Mouse (Mus musculus): ENCODE data around the gene Nos3.

The Nos3 gene

DNA sequence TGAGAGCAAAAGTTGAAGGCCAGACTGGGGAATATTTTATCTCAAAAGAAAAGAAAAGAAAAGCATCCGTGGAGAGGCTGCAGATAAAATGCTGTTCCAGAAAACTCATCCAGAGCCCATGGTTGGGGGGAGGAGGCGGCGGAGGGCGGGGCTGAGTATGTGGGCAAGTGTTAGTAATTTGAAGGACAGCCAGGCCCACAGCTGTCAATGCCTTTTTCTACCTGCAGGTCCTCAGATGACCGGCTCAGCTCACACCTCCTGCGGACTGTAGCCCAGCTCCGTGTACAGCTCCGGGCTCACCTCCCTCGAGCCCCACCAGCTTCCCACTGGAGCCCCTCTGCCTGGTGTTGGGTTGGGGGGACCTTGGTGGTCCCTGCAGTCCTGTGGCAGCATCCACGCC is 35.1 kb downstream of the Nos3 start:
- DNase-seq (ENCODE audit: low read depth, low spot score): no peak

DNA sequence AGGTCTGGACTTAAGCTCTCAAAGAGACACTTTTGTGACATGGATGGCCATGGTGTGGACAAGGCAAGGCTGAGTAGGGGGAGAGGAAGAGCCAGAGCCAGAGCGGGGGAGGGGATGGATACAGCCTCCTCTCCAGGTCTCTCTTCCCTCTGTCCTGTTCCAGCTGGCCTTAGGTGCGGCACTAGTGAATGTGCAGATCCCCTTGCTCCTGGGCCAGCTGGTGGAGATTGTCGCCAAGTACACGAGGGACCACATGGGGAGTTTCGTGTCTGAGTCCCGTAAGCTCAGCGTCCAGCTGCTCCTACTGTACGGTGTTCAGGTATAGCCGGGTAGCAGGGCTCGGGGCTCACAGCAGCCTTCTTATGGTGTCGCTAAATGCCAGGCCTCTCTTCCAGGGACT is 35.8 kb downstream of the Nos3 start:
- DNase-seq (ENCODE audit: low read depth, low spot score): no peak

DNA sequence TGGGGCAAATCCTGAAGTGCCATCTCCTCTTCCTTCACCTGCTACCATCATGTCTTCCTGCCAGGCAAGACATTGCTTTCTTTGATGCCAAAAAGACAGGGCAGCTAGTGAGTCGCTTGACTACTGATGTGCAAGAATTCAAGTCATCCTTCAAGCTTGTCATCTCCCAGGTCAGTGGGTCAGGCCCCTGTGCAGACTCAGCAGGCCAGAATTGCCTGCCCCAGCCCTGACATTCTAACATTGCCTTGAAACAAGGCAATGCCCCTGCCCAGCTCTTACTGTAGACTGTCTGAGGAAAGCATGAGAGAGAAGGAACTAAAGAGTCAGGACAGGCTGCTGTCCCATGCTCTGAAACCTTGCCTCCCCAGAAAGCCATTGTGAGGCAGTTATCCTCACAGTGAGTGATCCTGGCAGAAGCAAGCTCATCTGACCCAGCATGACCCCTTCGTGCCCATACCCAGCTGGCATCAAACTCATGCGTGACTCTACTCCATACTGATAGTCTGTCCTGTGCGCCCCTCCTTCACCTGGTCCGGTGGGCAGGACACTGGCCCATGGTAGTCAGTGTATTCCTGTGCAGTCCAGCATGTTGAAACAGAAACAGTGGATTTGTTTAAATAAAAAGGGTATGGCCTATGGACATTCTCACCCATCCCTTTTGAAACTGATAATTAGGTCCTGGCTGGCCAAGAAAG is 36.4 kb downstream of the Nos3 start:
- no peak for DNase-seq (ENCODE audit: low read depth, low spot score)

DNA sequence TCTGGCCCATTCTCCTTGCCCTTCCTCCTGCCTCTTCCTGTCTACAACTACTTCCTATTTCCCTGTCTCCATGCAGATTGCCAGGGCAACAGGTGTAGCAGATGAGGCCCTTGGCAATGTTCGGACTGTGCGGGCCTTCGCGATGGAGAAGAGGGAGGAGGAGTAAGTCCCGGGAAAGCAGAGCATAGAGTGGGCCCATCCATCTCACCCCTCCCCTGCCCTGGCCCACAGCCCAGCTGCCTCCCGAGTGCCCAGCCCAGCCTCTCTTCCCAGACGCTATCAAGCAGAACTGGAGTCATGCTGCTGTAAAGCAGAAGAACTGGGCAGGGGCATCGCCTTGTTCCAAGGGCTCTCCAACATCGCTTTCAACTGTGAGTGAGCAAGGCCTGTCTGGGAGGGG is 37.4 kb downstream of the Nos3 start:
- DNase-seq (ENCODE audit: low read depth, low spot score): no peak

DNA sequence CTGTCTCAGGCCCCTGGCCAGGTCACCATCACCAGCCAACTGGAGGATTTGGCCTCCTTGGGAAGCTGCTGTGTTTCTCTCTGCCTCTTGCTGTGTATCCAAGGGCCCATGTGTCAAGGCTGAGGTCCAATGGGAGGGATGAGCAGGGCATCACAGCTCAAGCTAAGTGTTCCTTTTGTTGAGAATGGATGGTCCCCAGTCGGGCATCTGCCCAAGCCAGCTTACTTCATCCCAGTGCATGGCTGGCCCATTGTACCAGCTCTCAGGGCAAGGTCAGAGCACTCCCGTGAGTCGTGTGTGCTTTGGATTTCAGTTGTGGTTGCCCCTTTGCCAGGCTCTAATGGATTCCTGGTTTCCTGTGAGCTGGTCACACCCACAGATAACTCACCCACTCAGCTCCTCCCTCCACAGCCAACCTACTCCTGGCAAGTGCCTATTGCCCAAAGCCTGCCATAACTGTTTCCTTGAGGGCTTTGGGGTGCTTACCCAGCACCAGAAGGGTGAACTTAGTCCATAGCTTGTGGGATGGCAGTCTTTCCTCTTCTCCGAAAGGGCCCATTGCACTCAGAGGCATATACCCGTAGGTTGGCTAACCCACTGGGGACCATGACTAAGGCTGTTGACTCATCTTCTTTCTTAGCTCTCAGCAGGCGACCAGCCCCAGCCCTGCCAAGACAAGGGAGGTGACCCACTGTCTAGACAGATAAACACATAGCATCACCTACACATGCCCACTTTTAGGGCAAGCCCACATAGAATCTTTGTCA is 40.2 kb downstream of the Nos3 start:
- DNase-seq (ENCODE audit: low read depth, low spot score): no peak

DNA sequence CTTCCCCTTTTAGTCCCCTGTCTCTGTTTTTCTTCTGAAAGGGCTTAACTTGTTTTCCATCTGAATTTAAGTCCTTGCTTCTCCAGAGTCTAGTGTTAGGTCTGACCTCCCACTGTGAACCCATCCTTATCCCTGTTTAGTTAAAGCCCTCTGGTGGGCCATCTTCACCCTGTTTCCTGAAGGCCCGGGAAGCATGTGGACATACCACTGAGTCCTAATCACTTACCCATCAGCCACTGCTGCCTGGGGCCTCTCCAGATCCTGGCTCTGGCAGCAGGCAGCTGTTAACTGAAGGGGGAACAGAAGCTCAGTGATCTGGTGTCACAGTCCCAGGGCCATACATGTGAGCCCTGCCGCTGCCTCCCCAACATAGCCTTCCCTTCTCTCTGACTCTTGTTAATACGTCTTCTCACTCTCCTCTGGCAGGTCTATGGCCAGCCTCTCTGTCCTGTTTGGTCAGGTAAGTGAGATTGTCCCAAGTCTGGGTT is 40.8 kb downstream of the Nos3 start:
- no peak for DNase-seq (ENCODE audit: low read depth, low spot score)

DNA sequence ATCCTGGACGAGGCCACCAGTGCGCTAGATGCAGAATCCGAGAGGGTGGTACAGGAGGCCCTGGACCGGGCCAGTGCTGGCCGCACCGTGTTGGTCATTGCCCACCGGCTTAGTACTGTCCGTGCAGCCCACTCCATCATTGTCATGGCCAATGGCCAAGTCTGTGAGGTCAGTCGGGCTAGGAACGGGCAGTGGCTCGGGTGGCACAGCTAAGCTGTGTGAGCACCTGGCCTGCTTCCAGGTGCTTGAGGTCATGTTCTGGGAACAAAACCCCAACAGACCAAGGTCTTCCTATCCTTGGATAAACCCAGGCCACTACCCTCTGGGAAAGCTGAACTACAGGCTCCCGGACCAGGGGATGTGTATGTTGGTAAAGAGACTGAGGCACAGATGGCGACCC is 44.0 kb downstream of the Nos3 start:
- no peak for DNase-seq (ENCODE audit: low read depth, low spot score)

DNA sequence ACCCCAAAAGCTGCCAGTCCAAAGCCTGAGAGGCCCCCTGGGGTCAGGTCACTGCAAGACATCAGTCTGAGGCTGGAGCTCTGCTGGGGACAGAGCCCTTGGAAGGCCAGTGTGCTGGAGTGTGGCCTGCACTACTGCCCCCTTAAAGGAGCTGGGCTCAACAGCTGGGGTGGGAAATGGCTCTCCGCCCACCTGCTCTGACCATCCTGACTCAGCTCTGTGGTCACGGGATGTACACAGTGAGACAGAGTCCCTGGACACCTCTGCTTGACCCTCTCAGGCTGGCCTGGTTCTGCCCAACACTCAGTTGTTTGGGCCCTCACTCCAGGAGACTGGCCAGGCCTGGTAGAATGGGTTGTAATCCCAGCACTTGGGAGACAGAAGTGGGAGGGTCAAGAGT is 44.9 kb downstream of the Nos3 start:
- DNase-seq (ENCODE audit: low read depth, low spot score): no peak

DNA sequence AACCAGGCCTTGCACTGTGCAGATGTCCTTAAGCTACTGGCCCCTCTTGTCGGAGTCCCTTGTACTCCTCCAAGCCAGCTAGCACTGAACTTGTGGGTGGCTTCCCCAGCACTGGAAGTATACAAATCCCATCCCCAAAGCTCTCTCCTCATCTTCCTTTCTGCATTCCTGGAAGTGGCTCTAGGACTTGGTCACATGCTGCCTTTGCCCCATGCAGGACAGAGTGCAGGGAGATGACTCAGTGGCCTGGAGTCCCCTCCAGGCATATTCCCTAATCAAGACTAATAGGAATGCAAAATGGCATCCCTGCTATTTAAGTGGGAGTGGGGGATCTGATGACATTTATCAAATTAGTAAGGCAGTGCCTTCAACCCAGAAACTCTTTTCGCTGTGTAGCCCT is 47.5 kb downstream of the Nos3 start:
- no peak for DNase-seq (ENCODE audit: low read depth, low spot score)

DNA sequence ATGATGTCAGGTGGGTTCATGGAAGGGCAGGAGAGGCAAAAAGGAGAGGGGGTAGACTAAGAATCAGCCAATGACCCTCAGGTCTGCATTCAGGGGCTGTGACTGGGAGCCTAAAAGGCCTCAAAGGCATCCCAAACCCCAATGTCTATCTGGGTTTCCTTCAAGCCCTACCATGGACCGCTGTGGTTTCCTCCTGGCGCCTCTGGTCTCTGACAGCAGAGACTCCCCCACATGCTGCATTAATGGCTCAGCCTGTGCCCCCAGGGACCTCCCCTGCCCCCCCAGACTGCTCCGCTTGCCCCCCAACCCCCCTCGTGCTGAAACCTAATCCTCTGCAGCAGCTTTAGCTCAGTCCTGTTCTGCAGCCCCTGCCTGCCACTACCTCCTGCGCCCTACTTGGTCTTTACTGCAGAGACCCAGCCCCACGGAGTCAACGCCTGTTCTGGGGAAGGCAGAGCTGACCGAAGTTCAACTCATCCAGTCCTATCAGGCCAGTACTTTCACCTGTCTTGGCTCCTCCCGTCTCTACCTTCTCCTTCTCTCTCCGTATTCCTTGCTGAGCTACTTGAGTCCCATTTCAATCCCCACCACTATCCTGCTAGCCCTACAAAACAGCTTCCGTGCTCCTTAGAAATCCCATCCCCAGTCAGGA is 48.6 kb downstream of the Nos3 start, which contains the start of gene Asic3:
Asic3 (plus strand) TSS at position 351 of the 652 bp plus-strand sequence.
- no peak for DNase-seq (ENCODE audit: low read depth, low spot score)

DNA sequence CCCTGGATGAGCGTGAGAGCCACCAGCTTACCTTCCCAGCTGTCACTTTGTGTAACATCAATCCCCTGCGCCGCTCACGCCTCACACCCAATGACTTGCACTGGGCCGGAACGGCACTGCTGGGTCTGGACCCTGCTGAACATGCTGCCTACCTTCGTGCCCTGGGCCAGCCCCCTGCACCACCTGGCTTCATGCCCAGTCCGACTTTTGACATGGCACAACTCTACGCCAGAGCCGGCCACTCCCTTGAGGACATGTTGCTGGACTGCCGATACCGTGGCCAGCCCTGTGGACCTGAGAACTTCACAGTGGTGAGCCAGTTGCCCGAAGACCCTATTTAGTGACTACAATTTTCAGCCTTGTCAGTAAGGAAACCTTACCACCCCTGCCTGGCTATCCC is 49.3 kb downstream of the Nos3 start:
- no peak for DNase-seq (ENCODE audit: low read depth, low spot score)

DNA sequence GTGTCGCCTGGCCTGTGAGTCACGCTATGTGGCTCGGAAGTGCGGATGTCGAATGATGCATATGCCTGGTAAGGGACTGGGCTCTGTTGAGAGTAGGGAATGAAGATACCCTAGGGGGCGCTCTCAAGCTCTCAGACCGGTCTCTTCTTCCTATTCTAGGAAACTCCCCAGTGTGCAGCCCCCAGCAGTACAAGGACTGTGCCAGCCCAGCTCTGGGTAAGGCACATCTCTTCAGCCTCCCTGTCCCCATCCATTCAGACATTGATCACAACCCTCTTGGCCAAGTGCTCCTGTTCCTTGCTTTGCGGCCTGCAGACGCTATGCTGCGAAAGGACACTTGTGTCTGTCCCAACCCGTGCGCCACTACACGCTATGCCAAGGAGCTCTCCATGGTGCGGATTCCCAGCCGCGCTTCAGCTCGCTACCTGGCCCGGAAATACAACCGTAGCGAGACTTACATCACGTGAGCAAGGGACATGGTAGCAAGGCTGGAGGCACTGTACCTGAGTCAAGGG is 51.7 kb downstream of the Nos3 start:
- DNase-seq (ENCODE audit: low read depth, low spot score): peak; percentile 71

DNA sequence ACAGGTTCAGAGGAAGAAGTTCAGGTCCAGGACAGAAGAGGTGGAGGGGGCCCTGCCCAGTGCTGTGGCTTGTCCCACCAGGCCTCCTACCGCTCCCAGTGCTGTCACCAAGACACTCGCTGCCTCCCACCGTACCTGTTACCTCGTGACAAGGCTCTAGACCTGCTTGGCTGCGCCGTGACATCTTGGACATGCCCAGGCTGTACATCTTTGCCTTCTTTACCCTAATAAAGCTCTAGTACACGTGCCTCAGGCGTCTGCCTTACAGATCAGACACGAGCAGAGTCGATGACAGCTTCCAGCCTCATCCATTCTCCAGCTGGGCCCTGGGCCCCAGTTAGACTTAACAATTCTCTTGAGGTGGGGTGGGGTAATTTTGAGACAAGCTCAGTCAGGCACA is 53.0 kb downstream of the Nos3 start:
- DNase-seq (ENCODE audit: low read depth, low spot score): no peak

DNA sequence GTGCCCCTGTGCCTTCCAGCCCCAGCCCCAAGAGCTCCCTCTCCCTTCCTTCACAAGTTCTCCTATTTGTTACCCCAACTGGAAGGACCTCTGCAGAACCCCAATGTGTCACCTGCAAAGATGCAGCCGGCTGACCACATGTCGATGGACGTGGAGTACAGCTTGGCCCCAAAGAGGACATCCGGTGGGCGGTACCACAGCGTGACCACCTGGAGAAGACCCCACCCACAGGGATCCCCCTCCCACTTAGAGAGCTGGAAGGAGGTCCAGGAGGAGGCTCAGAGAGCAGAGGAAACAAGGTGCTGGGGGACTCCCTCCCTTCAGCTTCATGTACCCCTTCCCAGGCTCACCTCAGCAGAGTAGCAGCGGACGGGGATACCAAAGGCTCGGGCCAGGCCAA is 55.8 kb downstream of the Nos3 start:
- DNase-seq (ENCODE audit: low read depth, low spot score): no peak

DNA sequence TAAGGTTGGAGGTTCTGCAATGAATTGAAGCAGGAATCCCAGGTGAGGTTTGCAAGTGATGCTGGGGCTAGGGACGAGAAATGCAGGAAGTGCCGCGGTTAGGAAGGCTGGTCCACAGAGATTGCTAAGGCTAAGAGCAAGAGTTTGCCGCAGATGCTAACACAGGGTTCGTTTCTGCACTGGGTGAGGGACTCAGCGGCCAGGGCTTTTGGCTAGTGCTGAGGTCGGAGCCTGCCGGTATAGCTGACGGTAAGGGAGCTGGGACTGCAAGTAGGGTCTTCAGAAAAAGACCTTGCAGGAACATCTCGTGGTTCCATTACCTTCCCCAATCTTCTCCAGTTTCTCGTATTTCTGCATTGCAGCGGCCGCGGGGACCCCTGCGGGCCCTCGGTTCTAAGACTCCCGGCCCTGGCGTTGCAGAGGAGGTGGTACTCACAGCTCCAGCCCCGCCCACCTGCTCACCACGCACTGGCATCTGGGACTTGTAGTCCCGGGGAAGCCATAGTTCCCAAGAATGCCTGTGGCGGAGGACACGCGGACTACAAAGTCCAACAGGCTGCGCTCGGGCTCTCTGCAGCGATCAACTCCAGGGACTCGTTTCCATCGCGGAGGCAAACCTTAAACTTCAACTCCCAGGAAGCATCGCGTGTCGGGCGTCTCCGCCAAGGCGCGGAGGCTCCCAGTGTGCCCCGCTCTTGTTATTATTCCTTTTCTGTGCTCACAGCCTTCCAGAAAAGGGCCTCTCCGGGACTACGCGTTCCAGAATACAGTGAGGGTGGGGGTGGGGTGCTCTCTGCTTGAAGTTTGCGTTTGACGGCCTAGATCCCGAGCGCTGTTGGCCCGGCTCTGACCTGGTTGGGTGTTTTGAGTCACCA is 58.8 kb downstream of the Nos3 start, which contains the start of the genes Cdk5 and Slc4a2:
Cdk5 (minus strand) TSS at position 402 of the 875 bp plus-strand sequence.
Slc4a2 (plus strand) TSS at position 709 of the 875 bp plus-strand sequence.
- DNase-seq (ENCODE audit: low read depth, low spot score): peak; percentile 97

DNA sequence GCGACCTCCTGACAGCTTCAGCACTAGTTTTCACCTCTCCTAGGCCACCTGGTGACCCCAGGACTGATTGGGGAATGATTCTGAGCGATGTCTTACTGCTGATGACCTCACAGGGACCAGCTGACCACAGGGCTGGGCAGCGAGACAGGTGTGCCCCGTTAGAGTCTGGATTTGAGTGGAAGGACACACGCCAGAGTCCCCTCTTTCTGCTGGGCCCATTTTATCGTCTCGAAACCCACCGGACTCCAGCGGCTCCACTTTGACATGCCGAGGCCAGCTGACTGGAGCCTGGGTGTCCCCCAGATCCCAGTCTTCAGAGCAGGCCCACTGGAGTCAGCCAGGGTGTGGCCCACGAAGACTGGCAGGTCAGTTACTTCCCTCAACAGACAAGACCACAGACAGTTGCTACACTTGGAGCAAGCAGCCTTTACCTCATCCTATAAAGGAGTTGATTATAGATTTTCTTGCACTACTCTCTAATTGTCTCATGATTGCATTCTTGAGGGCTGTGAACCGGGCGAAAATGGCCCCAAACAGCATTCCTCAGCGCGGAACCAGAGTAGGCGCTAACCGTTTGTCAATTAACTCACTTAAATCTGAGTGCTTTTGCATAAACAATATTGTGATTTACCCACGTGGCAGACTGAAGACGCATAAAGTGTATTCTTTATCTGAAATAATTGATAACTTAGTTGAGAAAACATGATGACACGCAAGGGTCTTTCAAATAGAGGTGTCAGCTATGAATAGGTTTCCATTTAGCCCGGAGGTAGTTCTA is 59.6 kb downstream of the Nos3 start:
- DNase-seq (ENCODE audit: low read depth, low spot score): no peak

DNA sequence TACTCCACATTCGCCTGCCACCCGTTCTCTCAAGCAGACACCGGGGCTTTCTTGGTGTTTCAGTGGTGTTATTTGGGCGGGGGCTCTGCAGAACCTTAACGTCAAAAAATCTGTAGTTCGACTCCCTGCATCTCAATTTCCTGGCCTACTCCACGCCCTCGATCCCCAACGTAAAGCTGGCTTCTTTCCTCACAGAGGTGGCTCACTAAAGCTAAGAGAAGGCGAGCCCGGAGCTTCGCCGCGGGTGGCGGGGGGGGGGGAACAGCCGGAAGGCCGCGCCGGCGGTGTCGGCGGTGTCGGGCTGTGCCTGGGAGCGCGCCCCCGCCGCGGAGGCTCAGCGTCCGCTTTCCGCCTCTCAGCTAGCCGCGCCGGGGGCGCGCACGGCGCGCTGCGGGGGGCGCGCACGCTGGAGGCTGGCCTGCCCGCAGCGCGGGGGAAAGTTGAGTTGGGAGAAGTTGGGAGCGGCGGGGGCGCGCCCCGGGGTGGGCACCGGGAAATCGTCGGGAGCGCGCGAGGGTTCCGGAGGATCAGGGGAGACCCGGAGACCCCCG is 60.3 kb downstream of the Nos3 start:
- no peak for DNase-seq (ENCODE audit: low read depth, low spot score)

DNA sequence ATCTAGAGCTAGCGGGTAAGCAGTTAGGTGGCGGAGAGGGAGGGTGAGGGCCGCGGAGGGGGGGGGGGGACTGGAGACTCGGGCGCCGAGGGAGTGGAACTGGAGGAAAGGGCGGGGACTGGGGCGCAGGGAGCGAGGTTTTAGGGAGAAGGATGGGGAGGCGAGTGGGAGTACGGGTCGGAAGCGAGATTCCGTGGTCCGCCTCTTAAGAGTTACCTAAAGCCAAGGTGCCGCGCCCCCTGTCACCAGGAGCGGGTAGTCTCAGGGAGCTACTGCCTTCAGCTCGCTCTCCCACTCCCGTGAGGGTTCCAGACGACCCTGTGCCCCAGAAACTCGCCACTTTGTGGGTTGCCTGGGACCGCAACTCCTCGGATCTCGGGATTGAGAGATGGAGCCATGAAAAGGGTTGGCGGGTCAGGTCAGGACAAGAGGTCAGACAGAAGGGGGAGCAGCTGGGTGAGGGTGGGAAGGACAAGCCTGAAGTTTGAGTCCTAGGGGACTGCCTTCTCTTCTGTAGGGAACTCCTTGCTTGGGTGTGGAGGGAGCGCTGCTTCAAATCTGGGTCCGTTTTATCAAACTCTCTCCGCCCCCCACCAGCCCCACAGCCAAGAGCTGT is 60.9 kb downstream of the Nos3 start:
- DNase-seq (ENCODE audit: low read depth, low spot score): no peak

DNA sequence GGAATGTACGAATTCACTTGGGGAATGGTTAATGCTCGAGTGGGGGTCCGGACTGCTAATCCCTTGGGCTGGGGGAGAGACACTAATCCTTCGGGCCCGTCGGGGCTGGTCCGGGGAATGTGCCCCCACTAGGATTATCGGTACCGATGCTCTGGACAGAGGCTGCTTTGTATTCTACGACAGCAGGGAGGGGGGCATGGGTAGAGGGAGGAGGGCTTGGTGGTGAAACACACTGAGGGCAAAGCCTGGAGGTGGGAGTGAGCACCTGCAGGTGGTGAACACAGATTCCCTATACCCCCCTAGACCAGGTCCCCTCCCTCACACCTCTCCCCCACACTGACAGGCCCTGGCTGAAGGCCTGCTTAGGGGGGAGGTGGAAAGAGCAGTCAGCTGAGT is 61.4 kb downstream of the Nos3 start:
- DNase-seq (ENCODE audit: low read depth, low spot score): no peak
